Mouse (Mus musculus) lung, embryonic 14.5 days (tissue): Measurements from ENCODE around the gene Rack1. TPM values are rescaled to one million over a fixed set of nuclear protein-coding genes. Genes with fewer than 3 reads are reported as not detected.

ENCODE experiments used
- ATAC-seq: fragments of 200-750 bp; cut with Nextera tagmentation; 2 replicates; pipeline ENCODE4 v1.8.0; 2017; ENCODE audit warnings: mild to moderate bottlenecking, moderate TSS enrichment, moderate library complexity; ENCODE audit not compliant: insufficient read depth
- DNase-seq: peaks from one replicate; pipeline ENCODE4 v3.0.0-alpha.2; 2015
- H3K27ac ChIP-seq: fragments of 300-500 bp; sonication (generic); 2 replicates; pipeline ENCODE4 v1.5.1; 2014; ENCODE audit warnings: low read depth, mild to moderate bottlenecking, moderate library complexity
- H3K27me3 ChIP-seq: fragments of 300-500 bp; sonication (generic); 2 replicates; pipeline ENCODE4 v1.6.1; 2014; ENCODE audit warnings: low read length, control low read depth; ENCODE audit not compliant: insufficient read depth
- H3K36me3 ChIP-seq: fragments of 300-500 bp; sonication (generic); 2 replicates; pipeline ENCODE4 v1.6.1; 2014; ENCODE audit warnings: control low read depth; ENCODE audit not compliant: insufficient read depth
- H3K4me1 ChIP-seq: fragments of 300-500 bp; sonication (generic); 2 replicates; pipeline ENCODE4 v1.6.1; 2014; ENCODE audit warnings: antibody characterized with exemption, control low read depth; ENCODE audit not compliant: insufficient read depth
- H3K4me2 ChIP-seq: fragments of 300-500 bp; sonication (generic); 2 replicates; pipeline ENCODE4 v1.6.1; 2014; ENCODE audit warnings: mild to moderate bottlenecking
- H3K4me3 ChIP-seq: fragments of 300-500 bp; sonication (generic); 2 replicates; pipeline ENCODE4 v1.5.1; 2014; ENCODE audit warnings: low read depth, low read length
- H3K9ac ChIP-seq: fragments of 300-500 bp; sonication (generic); 2 replicates; pipeline ENCODE4 v1.6.1; 2014
- H3K9me3 ChIP-seq: fragments of 300-500 bp; sonication (generic); 2 replicates; pipeline ENCODE4 v1.6.1; 2016; ENCODE audit warnings: low read depth, low read length, control low read depth
- CTCF ChIP-seq: IDR thresholded peaks from 2 replicates; pipeline ENCODE4 v1.5.1; 2016; ENCODE audit warnings: antibody characterized with exemption, low read depth
- WGBS: fragments of 180-500 bp; shearing (Covaris S2); extraction: QIAGEN DNeasy Blood & Tissue Kit; methylation state at CpG from one replicate; pipeline ENCODE4 v1.1.7; 2014; 5-methylcytosine and 5-hydroxymethylcytosine counted together
- polyA plus RNA-seq: library from polyadenylated mRNA; unstranded; fragments of >200 nt; fragmentation: Nextera tagmentation; extraction: Ambion mirVana; gene quantifications from 2 replicates; pipeline ENCODE4 v1.2.1, GENCODE M21; 2014

The Rack1 gene
- polyA plus RNA-seq, 1 experiment from 2014 or later = 940 TPM

- peak overlapping the region; percentile 33 for H3K27ac ChIP-seq
- H3K4me1 ChIP-seq = no peaks in the 10 kb centered on the region
- peak overlapping the region; percentile 60 for H3K4me2 ChIP-seq
- ATAC-seq (peak; percentile 42; the same call in 1 of the 2 replicates), DNase-seq (peak; percentile 59)
- no peaks in the 10 kb centered on the region for H3K9me3 ChIP-seq
- peak overlapping the region; percentile 52 for H3K9ac ChIP-seq
- peak overlapping the region; percentile 44 for H3K4me3 ChIP-seq
- TF ChIP-seq CTCF = no peak
- H3K36me3 ChIP-seq = no peaks in the 10 kb centered on the region
- H3K27me3 ChIP-seq = peaks cover 11% of the 10 kb centered on the region; the same call in 1 of the 2 replicates
- WGBS = 0% methylated on average over 6 of the region's 6 CpGs
These were observed 26.6 kb downstream of the Rack1 start for GRCm38 (mm10) chr11:48826752-48827096.

GRCm38 (mm10) chr11:48827926-48828325, 27.8 kb downstream of the Rack1 start:
- Histone ChIP-seq H3K9ac (no peak overlapping the region), H3K4me2 (no peak overlapping the region), H3K9me3 (no peaks in the 10 kb centered on the region), H3K27me3 (peaks cover 11% of the 10 kb centered on the region; the same call in 1 of the 2 replicates), H3K36me3 (no peaks in the 10 kb centered on the region), H3K4me1 (no peaks in the 10 kb centered on the region), H3K4me3 (no peak overlapping the region), H3K27ac (no peak overlapping the region)
- DNase-seq (no peak), ATAC-seq (no peak)
- WGBS = 70% methylated on average over 6 of the region's 6 CpGs
- TF ChIP-seq CTCF = no peak

GRCm38 (mm10) chr11:48830279-48830678, 30.1 kb downstream of the Rack1 start:
- 41% methylated on average over 2 of the region's 2 CpGs for WGBS
- no peaks in the 10 kb centered on the region for H3K27me3 ChIP-seq
- H3K27ac ChIP-seq = no peak overlapping the region
- no peak overlapping the region for H3K9ac ChIP-seq
- no peaks in the 10 kb centered on the region for H3K9me3 ChIP-seq
- no peaks in the 10 kb centered on the region for H3K36me3 ChIP-seq
- DNase-seq (no peak), ATAC-seq (no peak)
- no peak overlapping the region for H3K4me2 ChIP-seq
- no peaks in the 10 kb centered on the region for H3K4me1 ChIP-seq
- no peak overlapping the region for H3K4me3 ChIP-seq
- no peak for TF ChIP-seq CTCF

GRCm38 (mm10) chr11:48831273-48831672, 31.1 kb downstream of the Rack1 start:
- DNase-seq = no peak
- 72% methylated on average over 2 of the region's 2 CpGs for WGBS

GRCm38 (mm10) chr11:48833078-48833730, 33.1 kb downstream of the Rack1 start:
- DNase-seq (no peak), ATAC-seq (no peak)
- H3K4me1 ChIP-seq = 0 out of 2 replicates have a peak, but pooled peaks cover 3% of the 10 kb centered on the region
- no peaks in the 10 kb centered on the region for H3K36me3 ChIP-seq
- H3K27me3 ChIP-seq = 0 out of 2 replicates have a peak, but pooled peaks cover 4% of the 10 kb centered on the region
- peak overlapping the region; percentile 68 for H3K4me3 ChIP-seq
- peak overlapping the region; percentile 70 for H3K4me2 ChIP-seq
- WGBS = 36% methylated on average over 9 of the region's 9 CpGs
- H3K9me3 ChIP-seq = no peaks in the 10 kb centered on the region
- H3K9ac ChIP-seq = no peak overlapping the region
- no peak for TF ChIP-seq CTCF
- no peak overlapping the region for H3K27ac ChIP-seq

More at GRCm38 (mm10) chr11:48831273-48831672, 31.1 kb downstream of the Rack1 start:
- Histone ChIP-seq H3K36me3 (no peaks in the 10 kb centered on the region), H3K27ac (no peak overlapping the region), H3K9ac (no peak overlapping the region), H3K9me3 (no peaks in the 10 kb centered on the region), H3K27me3 (0 out of 2 replicates have a peak, but pooled peaks cover 4% of the 10 kb centered on the region), H3K4me3 (no peak overlapping the region), H3K4me2 (no peak overlapping the region), H3K4me1 (no peaks in the 10 kb centered on the region)
- no peak for TF ChIP-seq CTCF
- ATAC-seq = no peak

- Histone ChIP-seq H3K4me3 (peak overlapping the region; percentile 68), H3K27me3 (0 out of 2 replicates have a peak, but pooled peaks cover 4% of the 10 kb centered on the region), H3K4me2 (peak overlapping the region; percentile 70), H3K4me1 (0 out of 2 replicates have a peak, but pooled peaks cover 3% of the 10 kb centered on the region), H3K9me3 (no peaks in the 10 kb centered on the region), H3K36me3 (no peaks in the 10 kb centered on the region), H3K9ac (peak overlapping the region; percentile 65), H3K27ac (peak overlapping the region; percentile 64; the same call in 1 of the 2 replicates)
- 0 out of 2 replicates have a peak, but pooled peaks have one; percentile 5 for TF ChIP-seq CTCF
- ATAC-seq = peak; percentile 91
- WGBS = under 1% methylated on average over 30 of the region's 30 CpGs
- DNase-seq = peak; percentile 96
These were observed 33.9 kb downstream of the Rack1 start for GRCm38 (mm10) chr11:48833731-48834639.

GRCm38 (mm10) chr11:48835923-48836322, 35.8 kb downstream of the Rack1 start:
- H3K9ac ChIP-seq = no peak overlapping the region
- no peak for ATAC-seq
- no peak overlapping the region for H3K27ac ChIP-seq
- no peak for TF ChIP-seq CTCF
- DNase-seq = no peak
- H3K36me3 ChIP-seq = no peaks in the 10 kb centered on the region
- 0 out of 2 replicates have a peak, but pooled peaks cover 3% of the 10 kb centered on the region for H3K4me1 ChIP-seq
- WGBS = 72% methylated on average over 6 of the region's 6 CpGs
- no peak overlapping the region for H3K4me3 ChIP-seq
- 0 out of 2 replicates have a peak, but pooled peaks cover 4% of the 10 kb centered on the region for H3K27me3 ChIP-seq
- no peaks in the 10 kb centered on the region for H3K9me3 ChIP-seq
- H3K4me2 ChIP-seq = no peak overlapping the region
